Comparison of ENCODE assay signal across 9 mouse cellular contexts in the genomic region with DNA sequence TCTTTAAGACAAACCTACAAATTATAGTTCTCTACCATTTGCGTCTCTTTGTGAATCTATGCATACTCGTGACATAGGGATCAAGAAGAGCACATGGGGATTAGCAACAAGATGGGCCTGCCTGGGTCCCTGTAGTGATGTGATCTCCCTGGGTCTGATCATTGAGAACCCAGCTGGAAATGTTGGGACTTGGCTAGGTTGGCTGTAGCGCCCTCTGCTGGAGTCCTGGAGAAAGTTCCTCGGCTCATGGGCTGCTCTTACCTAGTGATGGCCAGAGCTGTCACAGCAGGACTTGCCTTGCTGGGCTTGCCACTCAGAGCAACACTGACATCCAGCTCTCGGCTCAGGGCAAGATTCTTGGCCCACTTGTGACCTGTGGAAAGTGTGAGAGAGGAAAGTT. TPM values are rescaled to one million over a fixed set of nuclear protein-coding genes. Genes with fewer than 3 reads are reported as not detected.
DNase-seq lines count a peak whose midpoint lies in the region; ATAC-seq and TF ChIP-seq lines count a peak whose summit lies in the region.
"Had no signal": no experiment of that assay in that cellular context is flagged by ENCODE, and none has a peak within 500 bp of the region (broad histone marks: within the 10 kb centered on the region; RNA-seq: fewer than 3 reads in every experiment).

No protein-coding gene starts in this region.

- no peaks in the 10 kb centered on the region for H3K9me3 ChIP-seq in heart, embryonic 12.5 days (replicated peaks)
- no peaks in the 10 kb centered on the region for H3K9me3 ChIP-seq in forebrain, embryonic 12.5 days

- peaks cover 47% of the 10 kb centered on the region for H3K4me1 ChIP-seq in heart, embryonic 12.5 days (replicated peaks)
- no peaks in the 10 kb centered on the region for H3K4me1 ChIP-seq in forebrain, embryonic 12.5 days

- no peaks in the 10 kb centered on the region for H3K36me3 ChIP-seq in heart, embryonic 12.5 days
- H3K36me3 ChIP-seq in forebrain, embryonic 12.5 days (replicated peaks): no peaks in the 10 kb centered on the region

- DNase-seq in heart, adult 18-20 months: peak; percentile 61 to 83
- peak; percentile 81 for DNase-seq in brain, adult 2 months (ENCODE audit: low read depth, low spot score)
- peak; percentile 67 to 76 for DNase-seq in left cerebral cortex, adult 2 months (ENCODE audit: extremely low spot score in 1 of 2, low spot score in 2 of 2)
- peak; percentile 85 for DNase-seq in testis, postnatal 10 days (ENCODE audit: low spot score)

- no peak for ATAC-seq in heart, embryonic 12.5 days (ENCODE audit: insufficient number of reproducible peaks, low FRiP score)
- ATAC-seq in forebrain, embryonic 12.5 days (ENCODE audit: low FRiP score): peak; percentile 46; the same call in 1 of the 2 replicates
- ATAC-seq in hematopoietic stem cell, adult 5-6 weeks (replicated peaks in 1 of 2; ENCODE audit: insufficient read depth in 1 of 2, low FRiP score in 2 of 2, low TSS enrichment in 1 of 2, low read depth in 1 of 2, poor library complexity in 2 of 2, severe bottlenecking in 2 of 2): peak; percentile 43 to 56; a peak in 2 of 4 replicates
- ATAC-seq in monocyte, adult 5-6 weeks (replicated peaks; ENCODE audit: insufficient number of reproducible peaks, low FRiP score, low TSS enrichment, poor library complexity, severe bottlenecking): peak; percentile 56; the same call in 1 of the 2 replicates
- ATAC-seq: Patski had no signal

- H3K4me2 ChIP-seq in heart, embryonic 12.5 days: no peak overlapping the region
- no peak overlapping the region for H3K4me2 ChIP-seq in forebrain, embryonic 12.5 days

- H3K4me3 ChIP-seq in heart, embryonic 12.5 days: no peak overlapping the region
- no peak overlapping the region for H3K4me3 ChIP-seq in forebrain, embryonic 12.5 days (replicated peaks)
- H3K4me3 ChIP-seq in left cerebral cortex, adult 2 months: no peak overlapping the region

- TF ChIP-seq CTCF in left cerebral cortex, adult 2 months (IDR thresholded peaks at IDR 0.05): peak; percentile 84

- intact Hi-C loops in left cerebral cortex, adult 2 months (cut with DNase I): loop anchor here (1.0 to 10.0 kb wide), 4 partner anchors 104 to 353 kb away; a partner anchor contains a TSS

- no peak overlapping the region for H3K9ac ChIP-seq in heart, embryonic 12.5 days
- no peak overlapping the region for H3K9ac ChIP-seq in forebrain, embryonic 12.5 days

- WGBS in heart, embryonic 12.5 days: 39% methylated on average over 5 of the region's 5 CpGs
- 38% methylated on average over 5 of the region's 5 CpGs for WGBS in forebrain, embryonic 12.5 days

- H3K27ac ChIP-seq in heart, embryonic 12.5 days (ENCODE audit: poor library complexity, severe bottlenecking): no peak overlapping the region
- no peak overlapping the region for H3K27ac ChIP-seq in forebrain, embryonic 12.5 days
- no peak overlapping the region for H3K27ac ChIP-seq in left cerebral cortex, adult 2 months

- no peaks in the 10 kb centered on the region for H3K27me3 ChIP-seq in heart, embryonic 12.5 days (replicated peaks)
- H3K27me3 ChIP-seq in forebrain, embryonic 12.5 days: 0 out of 2 replicates have a peak, but pooled peaks cover 3% of the 10 kb centered on the region
- H3K27me3 ChIP-seq: Patski had no signal

RNA-seq across cellular contexts. Expression of a gene that starts 30.7 kb away (rescaled TPM):
- total RNA-seq in heart, adult 18-20 months (2021): under 1 TPM; 0.25 to 0.39 TPM
- polyA plus RNA-seq in heart, embryonic 12.5 days (2016; fragmentation: Nextera tagmentation; extraction: Ambion mirVana): 0.22 and 0.51 TPM in 2 replicates
- 0.29 and 0.33 TPM in 2 replicates for polyA plus RNA-seq in forebrain, embryonic 12.5 days (2016; fragmentation: Nextera tagmentation; extraction: Ambion mirVana)
- not detected in 2 replicates for total RNA-seq in hematopoietic stem cell, adult 5-6 weeks (2017)
- total RNA-seq in left cerebral cortex, adult 2 months (2021): under 1 TPM; 0.26 to 0.50 TPM
- total RNA-seq in monocyte, adult 5-6 weeks (2017): 0.58 to 1.6 TPM (median 0.75 TPM) in 3 replicates
- polyA plus RNA-seq: Patski had no signal
